Mouse (Mus musculus) granulocyte monocyte progenitor cell, adult 5-6 weeks (primary cell): ENCODE results near the gene Nup188. TPM values are rescaled to one million over a fixed set of nuclear protein-coding genes. Genes with fewer than 3 reads are reported as not detected.

Source experiments
- ATAC-seq: replicated peaks from 2 replicates; pipeline ENCODE4 v1.8.0; 2016; ENCODE audit warnings: mild to moderate bottlenecking, moderate TSS enrichment, inconsistent platforms; ENCODE audit not compliant: poor library complexity, severe bottlenecking
- total RNA-seq, 2 experiments: library from RNA; stranded (forward) in 1 of 2; stranded (reverse) in 1 of 2; fragments of 200-712, 200-1000 nt in 1 of 2; fragments of >200 nt in 1 of 2; fragmentation: Nextera tagmentation in 1 of 2; gene quantifications; 2 replicates each; pipeline ENCODE4 v1.2.3; 2014 to 2017

Nup188 gene
- total RNA-seq, 2 experiments from 2014 or later = 27.0 to 37.5 TPM

DNA sequence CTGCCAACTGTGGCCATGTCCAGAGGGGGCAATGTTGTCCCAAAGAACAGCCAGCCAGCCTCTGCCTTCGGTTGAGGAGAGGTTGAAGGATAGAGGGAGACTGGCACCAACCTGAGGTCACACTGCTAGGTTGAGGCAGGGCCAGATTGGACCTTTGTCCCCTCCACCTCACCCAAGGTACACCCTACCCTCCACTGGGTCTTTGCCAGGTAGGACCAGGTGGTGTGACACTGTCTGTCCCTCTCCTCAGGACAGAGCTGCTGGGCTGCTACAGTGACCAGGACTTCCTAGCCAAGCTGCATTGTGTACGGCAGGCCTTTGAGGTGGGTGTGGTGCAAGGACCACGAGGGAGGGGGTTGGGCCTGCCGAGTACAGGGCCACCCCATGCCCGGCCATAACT lies 91.5 kb downstream of the Nup188 start:
- no peak for ATAC-seq

- ATAC-seq = no peak
Observed at GRCm38 (mm10) chr2:30379307-30379706, 93.1 kb downstream of the Nup188 start.

DNA sequence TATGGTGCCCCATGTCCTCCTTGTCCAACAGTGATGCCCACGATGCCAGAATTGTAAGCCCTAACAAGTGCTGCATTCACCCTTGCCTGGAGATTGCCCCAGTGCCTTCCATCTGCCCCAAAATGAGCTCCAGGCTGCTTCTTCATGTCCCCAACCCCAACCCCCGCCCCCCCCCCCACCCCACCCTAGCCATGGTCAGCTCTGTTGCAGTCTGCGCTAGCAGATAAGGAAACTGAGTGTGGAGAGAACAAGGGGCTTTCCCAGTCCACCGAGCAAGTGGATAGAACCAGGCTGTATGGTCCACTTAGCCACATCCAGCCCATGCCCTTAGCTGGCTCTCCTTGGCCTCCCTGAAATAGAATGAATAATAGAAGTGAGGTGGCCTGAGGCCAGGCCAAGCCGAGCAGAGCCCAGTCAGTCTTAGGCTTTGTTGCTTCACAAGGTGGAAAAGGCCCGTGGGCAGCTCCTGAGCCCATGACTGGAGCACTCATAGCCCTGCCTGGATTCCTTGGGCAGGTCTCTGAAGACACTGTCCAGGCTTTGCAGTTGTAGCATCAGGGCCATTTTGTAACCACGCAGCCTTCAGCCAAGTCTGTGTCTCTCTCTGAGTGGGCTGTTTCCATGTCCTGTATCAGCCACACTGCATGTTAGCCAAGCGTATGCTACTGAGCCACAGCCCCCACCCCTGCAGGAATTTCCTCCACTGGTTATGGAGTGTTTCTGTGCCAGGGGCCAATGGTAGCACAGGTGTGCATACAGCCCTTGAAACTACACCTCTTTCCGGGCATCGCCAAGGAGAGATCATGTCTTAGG lies 94.6 kb downstream of the Nup188 start:
- ATAC-seq = no peak

DNA sequence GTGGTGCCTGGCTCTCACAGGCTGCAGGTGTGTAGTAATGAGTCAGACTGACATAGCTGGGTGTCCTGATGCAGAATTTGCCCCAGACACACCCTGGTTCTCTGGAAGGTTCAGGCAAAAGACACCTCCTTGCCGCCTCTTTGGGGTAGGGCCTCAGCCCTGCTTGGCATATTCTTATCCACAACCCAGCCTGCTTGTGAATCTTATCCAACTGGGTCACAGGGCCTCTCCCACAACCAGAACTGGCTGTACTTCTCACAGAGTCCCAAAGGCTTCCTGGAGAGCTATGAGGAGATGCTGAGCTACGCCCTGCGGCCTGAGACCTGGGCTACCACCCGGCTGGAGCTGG lies 95.2 kb downstream of the Nup188 start:
- no peak for ATAC-seq

DNA sequence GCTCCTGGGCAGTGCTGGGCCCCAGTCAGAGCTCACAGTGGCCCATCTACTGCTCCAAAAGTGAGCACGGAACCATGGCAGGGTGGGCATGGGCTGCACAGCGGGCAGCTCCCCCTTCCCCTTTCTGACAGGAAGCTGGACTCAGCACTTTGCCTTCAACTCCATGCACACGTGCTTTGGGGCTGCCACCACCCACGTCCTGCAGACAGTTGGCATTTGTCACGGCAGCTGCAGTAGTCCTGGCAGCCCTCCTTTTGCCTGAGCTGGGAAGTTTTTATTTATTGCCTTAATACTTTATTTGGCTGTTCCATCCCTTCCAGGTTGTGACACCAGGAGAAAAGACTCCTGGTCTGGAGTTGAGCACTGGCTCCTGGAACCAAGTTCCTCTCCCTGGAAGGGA lies 98.6 kb downstream of the Nup188 start:
- ATAC-seq = no peak

- no peak for ATAC-seq
Observed at GRCm38 (mm10) chr2:30385591-30385990, 99.4 kb downstream of the Nup188 start.

GRCm38 (mm10) chr2:30386913-30387312 lies 100.7 kb downstream of the Nup188 start:
- no peak for ATAC-seq

- no peak for ATAC-seq
Observed at GRCm38 (mm10) chr2:30389000-30389399, 102.8 kb downstream of the Nup188 start.

GRCm38 (mm10) chr2:30392114-30392576 lies 105.9 kb downstream of the Nup188 start, which contains the start of gene Dolpp1:
Dolpp1 (plus strand) TSS chr2:30392254.
- peak; percentile 93 for ATAC-seq

- peak; percentile 22 for ATAC-seq
Observed at GRCm38 (mm10) chr2:30392577-30393369, 106.6 kb downstream of the Nup188 start.

DNA sequence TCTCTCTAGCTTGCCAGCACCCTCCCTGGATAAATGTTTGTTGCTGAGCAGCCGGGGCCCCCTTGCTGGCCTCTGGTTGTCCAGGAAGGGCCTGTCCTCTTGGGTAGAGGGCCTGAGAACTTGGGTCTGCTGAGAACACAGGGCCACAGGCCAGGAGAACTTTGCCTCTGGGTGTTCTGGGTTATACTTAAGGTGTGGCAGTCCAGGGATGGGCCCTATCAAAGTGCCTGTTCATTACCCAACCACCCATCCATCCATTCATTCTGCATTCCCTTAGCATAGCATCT lies 107.1 kb downstream of the Nup188 start:
- ATAC-seq = no peak

Other genes with a start within 250 kb of the Nup188 start
- gene Wdr34, start 237.5 kb upstream of the Nup188 start, total RNA-seq (2014; fragmentation: Nextera tagmentation) = 21.9 and 23.1 TPM in 2 replicates
- 11.5 and 14.1 TPM in 2 replicates for gene Wdr34, start 237.5 kb upstream of the Nup188 start, total RNA-seq (2017)
- 415 and 437 TPM in 2 replicates for gene Set, start 229.0 kb upstream of the Nup188 start, total RNA-seq (2014; fragmentation: Nextera tagmentation)
- gene Set, start 229.0 kb upstream of the Nup188 start, total RNA-seq (2017) = 2,035 and 2,054 TPM in 2 replicates
- gene Pkn3, start 208.7 kb upstream of the Nup188 start, total RNA-seq (2014; fragmentation: Nextera tagmentation) = 10.1 and 13.1 TPM in 2 replicates
- 4.6 and 14.9 TPM in 2 replicates for gene Pkn3, start 208.7 kb upstream of the Nup188 start, total RNA-seq (2017)
- gene Zdhhc12, start 192.7 kb upstream of the Nup188 start, total RNA-seq (2014; fragmentation: Nextera tagmentation) = 21.5 and 24.1 TPM in 2 replicates
- 11.0 and 20.7 TPM in 2 replicates for gene Zdhhc12, start 192.7 kb upstream of the Nup188 start, total RNA-seq (2017)
- gene Zer1, start 161.8 kb upstream of the Nup188 start, total RNA-seq (2014; fragmentation: Nextera tagmentation) = 18.3 and 22.7 TPM in 2 replicates
- gene Zer1, start 161.8 kb upstream of the Nup188 start, total RNA-seq (2017) = 8.5 and 10.6 TPM in 2 replicates
- 65.9 and 83.5 TPM in 2 replicates for gene Tbc1d13, start 152.7 kb upstream of the Nup188 start, total RNA-seq (2014; fragmentation: Nextera tagmentation)
- gene Tbc1d13, start 152.7 kb upstream of the Nup188 start, total RNA-seq (2017) = 42.2 and 49.2 TPM in 2 replicates
- gene Endog, start 114.9 kb upstream of the Nup188 start, total RNA-seq (2014; fragmentation: Nextera tagmentation) = 5.0 and 7.9 TPM in 2 replicates
- gene Endog, start 114.9 kb upstream of the Nup188 start, total RNA-seq (2017) = 3.2 and 8.3 TPM in 2 replicates
- 40.2 and 58.2 TPM in 2 replicates for gene Spout1, start 107.9 kb upstream of the Nup188 start, total RNA-seq (2014; fragmentation: Nextera tagmentation)
- 44.3 and 49.7 TPM in 2 replicates for gene Spout1, start 107.9 kb upstream of the Nup188 start, total RNA-seq (2017)
- 2.6 and 12.8 TPM in 2 replicates for gene Kyat1, start 80.5 kb upstream of the Nup188 start, total RNA-seq (2014; fragmentation: Nextera tagmentation)
- 4.7 and 8.5 TPM in 2 replicates for gene Kyat1, start 80.5 kb upstream of the Nup188 start, total RNA-seq (2017)
- gene Lrrc8a, start 48.7 kb upstream of the Nup188 start, total RNA-seq (2014; fragmentation: Nextera tagmentation) = 5.8 and 6.6 TPM in 2 replicates
- 5.3 and 8.7 TPM in 2 replicates for gene Lrrc8a, start 48.7 kb upstream of the Nup188 start, total RNA-seq (2017)
- not detected in 2 replicates for gene Gm28035, start 45.8 kb upstream of the Nup188 start, total RNA-seq (2014; fragmentation: Nextera tagmentation)
- gene Gm28035, start 45.8 kb upstream of the Nup188 start, total RNA-seq (2017) = not detected in 2 replicates
- gene Phyhd1, start 20.2 kb upstream of the Nup188 start, total RNA-seq (2014; fragmentation: Nextera tagmentation) = 0.99 and 1.2 TPM in 2 replicates
- gene Phyhd1, start 20.2 kb upstream of the Nup188 start, total RNA-seq (2017) = 0.22 and 1.5 TPM in 2 replicates
- 3.1 and 19.1 TPM in 2 replicates for gene Gm28038, start 5.4 kb upstream of the Nup188 start, total RNA-seq (2014; fragmentation: Nextera tagmentation)
- gene Gm28038, start 5.4 kb upstream of the Nup188 start, total RNA-seq (2017) = not detected in 2 replicates
- gene Dolk, start 63 bp upstream of the Nup188 start, total RNA-seq (2014; fragmentation: Nextera tagmentation) = 6.1 and 7.5 TPM in 2 replicates
- 12.1 and 15.1 TPM in 2 replicates for gene Dolk, start 63 bp upstream of the Nup188 start, total RNA-seq (2017)
- gene Sh3glb2, start 72.9 kb downstream of the Nup188 start, total RNA-seq (2014; fragmentation: Nextera tagmentation) = 32.3 and 47.4 TPM in 2 replicates
- 23.1 and 41.1 TPM in 2 replicates for gene Sh3glb2, start 72.9 kb downstream of the Nup188 start, total RNA-seq (2017)
- gene Miga2, start 77.8 kb downstream of the Nup188 start, total RNA-seq (2014; fragmentation: Nextera tagmentation) = 6.8 and 13.5 TPM in 2 replicates
- gene Miga2, start 77.8 kb downstream of the Nup188 start, total RNA-seq (2017) = 7.0 and 7.3 TPM in 2 replicates
- gene Dolpp1, start 105.9 kb downstream of the Nup188 start, total RNA-seq (2014; fragmentation: Nextera tagmentation) = 13.4 and 17.5 TPM in 2 replicates
- gene Dolpp1, start 105.9 kb downstream of the Nup188 start, total RNA-seq (2017) = 19.1 and 29.6 TPM in 2 replicates
- gene Crat, start 129.4 kb downstream of the Nup188 start, total RNA-seq (2014; fragmentation: Nextera tagmentation) = 18.1 and 35.3 TPM in 2 replicates
- gene Crat, start 129.4 kb downstream of the Nup188 start, total RNA-seq (2017) = 7.1 and 14.7 TPM in 2 replicates
- gene Ptpa, start 129.6 kb downstream of the Nup188 start, total RNA-seq (2014; fragmentation: Nextera tagmentation) = 127 and 167 TPM in 2 replicates
- 58.5 and 61.0 TPM in 2 replicates for gene Ptpa, start 129.6 kb downstream of the Nup188 start, total RNA-seq (2017)
- gene Ier5l, start 187.8 kb downstream of the Nup188 start, total RNA-seq (2014; fragmentation: Nextera tagmentation) = not detected in 2 replicates
- gene Ier5l, start 187.8 kb downstream of the Nup188 start, total RNA-seq (2017) = 0.56 and 3.2 TPM in 2 replicates